Mouse (Mus musculus): Measurements from ENCODE around the gene Cldn5. TPM values are rescaled to one million over a fixed set of nuclear protein-coding genes. Genes with fewer than 3 reads are reported as not detected.

The Cldn5 gene
- 27.9 and 36.5 TPM in 2 replicates for polyA plus RNA-seq (2015; fragmentation: Nextera tagmentation; extraction: Ambion mirVana)

GRCm38 (mm10) chr16:18776556-18777100 lies at the start of gene Cldn5:
TSS of gene Cldn5 (plus strand) at chr16:18776847.

GRCm38 (mm10) chr16:18811468-18812384 lies 35.1 kb downstream of the Cldn5 start, which contains the start of the genes Ufd1 and Cdc45:
TSS of gene Ufd1 (plus strand) at chr16:18811779.
TSS of gene Cdc45 (minus strand) at chr16:18811987.

Other genes with a start within 250 kb of the Cldn5 start
- 0.47 and 0.51 TPM in 2 replicates for gene Tbx1, start 186.2 kb upstream of the Cldn5 start, polyA plus RNA-seq (2015; fragmentation: Nextera tagmentation; extraction: Ambion mirVana)
- 5.2 and 6.6 TPM in 2 replicates for gene Gp1bb, start 154.4 kb upstream of the Cldn5 start, polyA plus RNA-seq (2015; fragmentation: Nextera tagmentation; extraction: Ambion mirVana)
- 1.1 and 1.5 TPM in 2 replicates for gene Gm49601, start 150.4 kb upstream of the Cldn5 start, polyA plus RNA-seq (2015; fragmentation: Nextera tagmentation; extraction: Ambion mirVana)
- gene Sept5, start 146.9 kb upstream of the Cldn5 start, polyA plus RNA-seq (2015; fragmentation: Nextera tagmentation; extraction: Ambion mirVana): 33.1 and 43.4 TPM in 2 replicates
- 68.8 and 69.4 TPM in 2 replicates for gene Ufd1, start 34.9 kb downstream of the Cldn5 start, polyA plus RNA-seq (2015; fragmentation: Nextera tagmentation; extraction: Ambion mirVana)
- gene Cdc45, start 35.1 kb downstream of the Cldn5 start, polyA plus RNA-seq (2015; fragmentation: Nextera tagmentation; extraction: Ambion mirVana): 7.9 and 10.9 TPM in 2 replicates
- gene 2510002D24Rik, start 59.7 kb downstream of the Cldn5 start, polyA plus RNA-seq (2015; fragmentation: Nextera tagmentation; extraction: Ambion mirVana): 30.5 and 34.4 TPM in 2 replicates
- not detected in 2 replicates for gene Gm28539, start 59.7 kb downstream of the Cldn5 start, polyA plus RNA-seq (2015; fragmentation: Nextera tagmentation; extraction: Ambion mirVana)
- gene Mrpl40, start 100.0 kb downstream of the Cldn5 start, polyA plus RNA-seq (2015; fragmentation: Nextera tagmentation; extraction: Ambion mirVana): 53.5 and 54.4 TPM in 2 replicates
- 6.8 and 6.9 TPM in 2 replicates for gene Hira, start 100.2 kb downstream of the Cldn5 start, polyA plus RNA-seq (2015; fragmentation: Nextera tagmentation; extraction: Ambion mirVana)

Measured in urinary bladder, postnatal 0 days (tissue).